Mouse (Mus musculus) monocyte, adult 2 months (primary cell): ENCODE results near the gene Hint3.
"Not testable (repeated sequence)": the region's sequence is repeated elsewhere in the genome, so short reads cannot be mapped to it uniquely, and the experiment has no call there.

Experiments used
- DNase-seq, 2 experiments: peaks; one replicate each; pipeline ENCODE4 v3.0.0; 2022; ENCODE audit warnings: low spot score in 2 of 2, low read depth in 1 of 2

Gene Hint3

GRCm38 (mm10) chr10:30629513-30629912 is at the start of gene Hint3:
Gene Hint3 (minus strand): TSS chr10:30629632.
- no peak for DNase-seq

DNA sequence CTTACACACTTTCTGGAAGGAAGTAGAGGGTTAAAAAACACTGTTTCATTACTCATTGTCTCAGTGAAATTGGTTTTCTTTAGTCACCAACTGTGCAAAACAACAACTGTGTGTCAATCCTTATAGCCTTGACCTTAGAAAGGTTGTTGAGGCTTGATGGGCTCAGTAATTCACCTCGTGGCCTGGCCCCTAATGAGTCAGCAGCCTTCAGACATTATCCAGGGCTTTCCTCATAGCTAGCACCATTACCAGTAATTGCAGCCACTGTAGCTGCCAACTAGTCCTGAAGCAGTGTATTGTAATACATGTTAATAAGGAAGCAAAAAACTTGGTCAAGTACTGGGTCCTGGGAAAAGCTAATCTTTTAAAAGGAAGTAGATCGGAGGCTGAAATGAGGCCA is 48.6 kb upstream of the Hint3 start:
- DNase-seq = no peak

GRCm38 (mm10) chr10:30674825-30675224 is 45.4 kb upstream of the Hint3 start:
- DNase-seq = no peak

- no peak for DNase-seq
Measured at GRCm38 (mm10) chr10:30666580-30666979, 37.1 kb upstream of the Hint3 start.

DNA sequence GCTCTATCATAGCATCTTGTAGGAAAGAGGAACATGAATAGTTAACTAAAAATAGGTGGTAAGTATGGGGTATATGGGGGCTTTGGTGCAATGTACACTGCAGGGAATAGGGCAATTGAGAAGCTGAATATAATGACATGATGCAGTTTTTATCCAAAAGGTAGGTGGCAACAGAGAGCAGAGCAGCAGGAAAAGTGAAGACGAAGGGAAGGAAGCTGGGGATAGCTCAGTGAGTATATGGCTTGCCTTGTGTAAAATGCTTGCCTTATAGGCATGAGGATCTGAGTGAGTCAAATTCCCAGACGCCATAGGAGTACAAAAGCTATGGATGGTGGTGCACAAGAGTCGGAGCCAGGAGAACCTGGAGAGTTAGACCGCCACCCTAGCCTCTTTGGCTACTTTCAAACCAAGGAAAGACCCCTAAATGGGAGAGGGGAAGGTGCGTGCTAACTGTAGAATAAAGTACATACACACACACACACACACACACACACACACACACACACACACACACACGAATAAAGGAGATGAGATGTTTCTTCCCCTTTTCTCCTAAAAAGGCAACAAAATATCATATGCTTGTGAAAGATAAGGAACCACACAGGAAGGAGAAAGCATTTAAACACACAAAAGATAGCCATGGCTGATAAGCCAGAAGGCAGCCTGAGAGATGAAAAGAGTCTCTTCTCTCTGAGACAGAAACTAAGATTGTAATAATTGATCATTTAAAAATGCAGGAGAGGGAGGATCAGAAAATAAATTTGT is 31.3 kb upstream of the Hint3 start:
- no peak for DNase-seq

DNA sequence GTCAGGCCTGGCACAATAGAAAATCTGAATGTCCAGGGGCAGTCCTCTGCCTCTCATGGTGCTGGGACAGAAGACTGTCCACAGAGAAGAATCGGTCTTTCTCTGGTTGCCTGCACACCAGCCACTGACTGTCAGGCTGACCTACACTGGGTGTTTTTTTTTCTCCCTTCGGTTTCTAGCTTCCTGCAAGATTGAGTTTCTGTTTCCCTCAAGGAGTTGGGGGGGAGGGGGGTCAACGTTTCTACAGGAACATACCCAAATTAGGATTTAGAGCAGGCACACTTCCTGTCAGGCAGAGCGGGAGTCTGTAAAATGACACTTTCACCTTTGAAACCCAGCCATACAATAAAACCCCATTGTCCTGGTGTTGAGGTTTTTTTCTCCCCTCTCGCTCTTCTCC is 26.2 kb upstream of the Hint3 start:
- DNase-seq = no peak

DNA sequence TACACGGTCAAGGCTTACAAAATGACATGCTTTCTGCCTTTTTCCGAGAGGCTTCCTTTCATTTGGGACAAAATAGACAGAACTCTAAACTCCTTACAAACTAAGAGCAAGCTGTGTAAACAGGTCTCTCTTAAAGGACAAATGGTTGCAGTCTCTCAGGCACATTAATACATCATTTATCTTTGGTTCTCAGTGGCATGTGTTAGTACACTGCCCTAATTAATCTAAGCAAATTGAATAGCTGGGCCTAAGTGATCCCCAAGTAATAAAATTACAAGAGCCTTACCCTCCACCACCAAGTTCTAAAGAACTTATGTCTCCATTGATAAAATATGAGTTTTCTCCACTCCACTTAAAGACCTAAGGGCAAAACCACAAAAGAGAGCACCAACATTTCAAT is 18.2 kb upstream of the Hint3 start:
- no peak for DNase-seq

DNA sequence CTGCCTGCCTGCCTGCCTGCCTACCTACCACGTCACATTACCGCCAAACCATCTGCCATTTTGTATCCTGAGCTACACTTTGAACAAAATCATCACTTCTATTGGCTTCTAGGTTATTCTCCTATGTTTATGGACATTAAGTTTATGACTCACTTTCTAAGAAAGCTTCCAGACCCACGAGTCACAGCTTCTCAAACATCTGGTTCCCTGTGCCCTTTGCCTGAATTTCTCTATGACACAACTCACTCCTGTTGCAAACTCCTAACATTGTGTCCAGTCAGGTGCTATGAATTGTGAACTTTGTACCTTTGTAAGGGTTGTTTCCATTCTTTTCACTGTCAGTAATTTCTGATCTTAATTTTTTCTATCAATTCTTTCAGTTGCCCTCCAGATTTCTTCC is 8.8 kb upstream of the Hint3 start:
- no peak for DNase-seq

DNA sequence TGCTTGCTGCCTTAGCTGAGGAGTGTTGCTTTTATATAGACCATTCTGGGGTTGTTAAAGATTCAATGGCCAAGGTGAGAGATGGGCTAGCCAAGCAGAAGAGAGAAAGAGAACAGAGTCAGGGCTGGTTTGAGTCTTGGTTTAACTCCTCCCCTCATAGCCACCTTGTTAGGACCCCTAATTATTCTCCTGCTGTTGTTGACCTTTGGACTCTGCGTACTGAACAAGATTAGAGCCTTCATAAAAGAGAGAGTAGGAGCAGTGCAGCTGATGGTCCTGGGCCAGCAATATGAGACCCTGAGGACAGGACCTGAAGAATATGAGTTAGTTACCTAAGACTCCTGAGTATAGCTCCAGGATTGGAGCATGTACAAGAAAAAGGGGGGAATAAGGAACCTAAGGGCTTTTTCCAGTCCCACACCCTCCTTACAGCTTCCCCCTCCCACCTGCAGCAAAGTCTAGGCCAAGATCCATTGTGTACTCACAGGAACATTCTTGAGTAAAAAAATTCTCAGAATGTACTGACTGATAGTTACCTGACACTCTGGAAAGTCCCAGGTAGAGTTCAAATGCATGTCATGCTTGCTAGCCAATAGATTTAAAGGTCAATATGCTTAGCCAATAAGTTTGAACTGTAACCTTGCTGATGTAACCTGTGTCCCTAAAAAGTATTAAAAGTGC is 7.2 kb upstream of the Hint3 start:
- not testable (repeated sequence) for DNase-seq

DNA sequence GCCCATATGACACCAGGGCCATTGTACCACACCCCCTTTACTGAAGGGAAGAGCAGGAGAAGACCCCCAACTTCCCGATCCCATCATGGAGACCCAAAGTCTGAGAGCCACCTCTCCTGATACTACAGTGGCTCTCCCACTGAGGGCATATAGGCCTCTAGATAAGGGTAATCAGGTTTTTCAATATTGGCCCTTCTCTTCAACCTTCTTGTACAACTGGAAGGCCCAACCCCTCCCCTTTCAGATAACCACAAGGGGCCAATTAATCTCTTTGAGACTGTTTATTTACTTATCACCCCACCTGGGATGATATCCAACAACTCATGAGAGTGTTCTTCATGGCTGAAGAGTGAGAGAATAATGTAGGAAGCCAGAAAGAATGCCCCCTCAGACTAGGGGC is 3.3 kb upstream of the Hint3 start:
- no peak for DNase-seq

- DNase-seq = no peak
Measured at GRCm38 (mm10) chr10:30629977-30630376, 545 bp upstream of the Hint3 start.

DNA sequence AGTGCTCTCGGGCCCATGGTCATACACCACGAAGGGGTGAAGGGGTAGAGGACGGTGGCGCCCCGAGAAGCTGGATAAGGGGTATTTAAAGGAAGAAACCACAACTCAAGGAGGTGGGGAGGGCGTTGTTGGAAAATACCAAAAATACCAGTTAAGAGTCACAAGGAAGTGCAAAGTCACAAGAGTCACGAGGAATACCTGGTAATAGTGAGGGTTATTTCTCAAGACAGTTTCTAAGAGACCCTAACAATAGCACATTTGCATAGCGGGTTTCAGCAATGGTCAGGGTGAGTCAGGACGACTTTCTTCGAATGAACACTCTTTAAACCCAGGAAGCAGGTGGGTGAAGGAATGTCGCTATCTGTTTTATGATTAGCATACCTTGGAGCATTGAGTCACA is 988 bp downstream of the Hint3 start:
- DNase-seq = not testable (repeated sequence)

GRCm38 (mm10) chr10:30627548-30627947 is 1.9 kb downstream of the Hint3 start:
- DNase-seq = no peak

DNA sequence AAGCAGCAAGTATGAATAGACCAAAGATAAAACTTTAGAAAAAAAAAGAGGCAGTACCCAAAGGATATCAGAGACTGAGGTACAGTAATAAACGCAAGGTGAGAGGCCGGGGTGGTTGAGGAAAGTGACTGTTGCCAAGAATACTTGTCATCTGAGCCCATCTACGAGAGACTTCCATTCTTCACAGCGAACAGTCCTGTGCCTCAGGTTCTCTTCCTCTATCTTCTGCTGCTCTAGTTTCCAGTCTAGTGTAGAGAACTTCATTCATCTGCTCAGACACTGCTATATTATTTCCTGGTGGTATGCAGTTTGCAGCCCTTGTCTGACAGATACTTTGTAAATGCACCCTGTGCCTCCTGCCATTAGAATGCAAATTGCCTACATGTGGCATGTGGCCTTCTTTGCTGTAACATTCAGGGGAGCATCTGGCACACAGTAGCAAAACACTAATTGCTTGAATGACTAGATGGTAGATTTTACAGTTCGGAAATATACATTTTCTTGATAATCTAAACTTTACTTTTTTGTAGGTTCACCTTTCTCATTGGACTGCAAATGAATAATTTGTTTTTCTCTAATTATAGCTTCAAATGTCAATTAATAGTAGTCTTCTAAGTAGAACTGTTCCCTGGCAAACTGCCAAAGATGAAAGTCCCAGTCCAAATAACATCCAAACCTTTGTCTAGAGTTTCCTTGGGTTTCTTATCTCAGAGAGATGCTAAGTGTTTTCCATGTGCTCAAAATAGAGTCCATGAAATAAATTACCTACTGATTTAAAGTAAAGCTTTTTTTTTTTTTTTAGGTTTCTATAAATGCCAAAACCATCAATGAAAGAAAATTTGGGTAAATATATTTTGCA is 5.0 kb downstream of the Hint3 start:
- DNase-seq = no peak

- no peak for DNase-seq
Measured at GRCm38 (mm10) chr10:30622928-30623327, 6.5 kb downstream of the Hint3 start.

- no peak for DNase-seq
Measured at GRCm38 (mm10) chr10:30618918-30619210, 10.6 kb downstream of the Hint3 start.

DNA sequence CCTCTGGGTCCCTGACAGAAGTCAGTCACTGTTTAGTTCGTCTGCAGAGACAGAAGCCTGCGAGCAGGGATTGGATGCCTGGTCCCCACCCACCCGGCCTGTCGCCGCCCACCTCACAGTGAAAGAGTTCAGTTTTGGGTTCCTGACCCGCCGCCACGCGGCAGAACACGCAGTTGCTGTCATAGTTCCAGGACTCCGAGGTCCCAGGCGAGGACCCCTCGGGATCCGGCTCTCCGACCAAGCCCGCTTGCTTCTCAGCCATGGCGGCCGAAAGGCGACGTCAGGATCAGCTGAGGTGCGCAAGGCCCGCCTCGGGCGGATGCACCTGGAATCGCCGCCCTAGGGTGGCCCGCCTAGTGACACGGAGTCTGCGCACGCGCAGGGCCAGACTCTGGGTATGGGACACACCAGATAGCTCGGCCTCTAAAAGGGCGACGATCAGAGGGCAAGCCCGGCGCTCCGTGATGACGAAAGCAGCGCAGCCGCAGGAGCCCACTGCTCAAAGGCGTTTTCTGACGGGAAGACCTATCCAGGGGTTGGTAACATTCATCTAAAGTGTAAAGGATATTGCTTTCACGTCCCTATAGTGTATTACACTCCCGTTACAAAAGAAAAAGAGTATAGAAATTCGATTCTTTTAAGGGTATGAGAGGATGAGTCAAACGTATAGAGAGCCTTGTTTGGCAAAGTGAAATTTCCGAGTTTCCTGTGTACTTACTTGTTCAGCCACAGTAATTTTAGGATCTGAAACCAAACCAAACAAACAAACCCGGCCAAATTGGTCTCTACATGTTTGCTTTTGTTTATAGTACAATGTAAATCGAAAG is 11.1 kb downstream of the Hint3 start:
- DNase-seq = peak; percentile 95 to 97

DNA sequence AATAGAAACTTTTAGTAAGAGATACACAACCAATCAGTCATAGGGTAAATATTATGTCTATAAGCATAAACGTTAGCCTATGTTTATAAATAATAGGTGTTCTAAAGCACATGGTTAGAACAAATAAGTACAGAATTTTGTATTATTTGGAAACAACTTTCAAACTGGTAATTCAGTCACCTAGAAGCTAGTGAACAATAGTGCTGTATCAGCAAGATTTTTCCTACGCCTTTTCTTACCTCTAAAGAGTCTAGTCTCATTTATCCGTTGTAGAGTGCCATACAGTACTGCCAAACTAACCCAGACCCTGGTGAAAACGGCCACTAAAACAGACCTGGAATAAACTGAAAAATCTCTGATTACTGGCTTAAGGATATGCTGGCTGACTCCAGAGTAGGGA is 16.4 kb downstream of the Hint3 start:
- no peak for DNase-seq

- no peak for DNase-seq
Measured at GRCm38 (mm10) chr10:30609614-30610013, 19.8 kb downstream of the Hint3 start.

GRCm38 (mm10) chr10:30608109-30608508 is 21.3 kb downstream of the Hint3 start:
- no peak for DNase-seq

DNA sequence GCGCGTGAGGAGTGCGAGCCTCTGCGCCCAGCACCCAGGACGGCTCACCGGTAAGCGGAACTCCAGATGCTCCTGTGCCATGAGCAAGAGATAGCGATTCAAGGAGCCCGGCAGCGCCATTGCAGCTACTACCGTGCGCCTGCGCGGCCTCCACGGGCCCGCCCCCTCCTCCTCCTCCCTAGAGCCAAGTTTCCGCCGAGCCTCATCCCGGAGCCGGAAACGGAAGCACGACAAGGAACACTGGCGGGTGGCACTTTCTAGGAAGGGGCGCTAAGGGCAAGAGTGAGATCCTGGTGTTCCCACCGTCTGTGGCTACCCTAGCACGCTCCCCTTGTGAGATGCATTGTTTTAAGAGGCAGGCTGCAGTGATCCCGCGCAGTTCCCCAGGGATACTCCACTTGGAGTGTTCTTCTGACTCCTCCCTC is 28.9 kb downstream of the Hint3 start, which contains the start of gene Trmt11:
TSS of gene Trmt11 (minus strand) at position 208 of the 425 bp plus-strand sequence.
- DNase-seq = peak; percentile 58 to 67
